Mouse (Mus musculus) telencephalon, adult 2 months (tissue): ENCODE results near the gene Apbb1.

ENCODE experiments used
- DNase-seq: peaks from one replicate; pipeline ENCODE4 v3.0.0-alpha.2; 2011; ENCODE audit warnings: low read depth, low spot score

Apbb1 gene

GRCm38 (mm10) chr7:105520201-105520600 lies 61.3 kb downstream of the Apbb1 start:
- no peak for DNase-seq

GRCm38 (mm10) chr7:105519771-105520170 lies 61.7 kb downstream of the Apbb1 start:
- DNase-seq = peak; percentile 73

GRCm38 (mm10) chr7:105519336-105519735 lies 62.1 kb downstream of the Apbb1 start:
- peak; percentile 97 for DNase-seq

GRCm38 (mm10) chr7:105516669-105517360 lies 64.6 kb downstream of the Apbb1 start:
- DNase-seq = no peak

- DNase-seq = no peak
Measured at GRCm38 (mm10) chr7:105515178-105515577, 66.3 kb downstream of the Apbb1 start.

GRCm38 (mm10) chr7:105514561-105514960 lies 66.9 kb downstream of the Apbb1 start:
- DNase-seq = peak; percentile 31

GRCm38 (mm10) chr7:105513845-105514291 lies 67.6 kb downstream of the Apbb1 start:
- peak; percentile 32 for DNase-seq

- DNase-seq = peak; percentile 74
Measured at GRCm38 (mm10) chr7:105510143-105510542, 71.3 kb downstream of the Apbb1 start.
